ENCODE assay signal across 9 mouse cellular contexts in genomic region chr5:122088917-122089316, GRCm38 (mm10). TPM values are rescaled to one million over a fixed set of nuclear protein-coding genes. Genes with fewer than 3 reads are reported as not detected.
DNase-seq lines count a peak whose midpoint lies in the region; ATAC-seq and TF ChIP-seq lines count a peak whose summit lies in the region.
"Had no signal": no experiment of that assay in that cellular context is flagged by ENCODE, and none has a peak within 500 bp of the region (broad histone marks: within the 10 kb centered on the region; RNA-seq: fewer than 3 reads in every experiment).

No protein-coding gene starts in this region.

- no peaks in the 10 kb centered on the region for H3K36me3 ChIP-seq in ES-Bruce4 (ENCODE audit: control insufficient read depth, insufficient read depth, low read length, poor library complexity, severe bottlenecking)
- no peaks in the 10 kb centered on the region for H3K36me3 ChIP-seq in forebrain, embryonic 11.5 days (ENCODE audit: control insufficient read depth, insufficient read depth, low read length)
- H3K36me3 ChIP-seq: limb, embryonic 15.5 days had no signal

- 0 out of 2 replicates have a peak, but pooled peaks have one; percentile 30 for ATAC-seq in forebrain, embryonic 11.5 days (replicated peaks; ENCODE audit: low FRiP score)
- peak; percentile 78 for ATAC-seq in neutrophil, adult 5-6 weeks (ENCODE audit: extremely low read depth, insufficient number of reproducible peaks, low FRiP score, poor library complexity, severe bottlenecking)

- TF ChIP-seq POLR2A in ES-Bruce4 (IDR thresholded peaks at IDR 0.05; ENCODE audit: insufficient read depth, low read length) = no peak

- TF ChIP-seq EP300 in ES-Bruce4 (IDR thresholded peaks at IDR 0.05; ENCODE audit: insufficient read depth, low read depth, low read length) = no peak

- no peak overlapping the region for H3K4me2 ChIP-seq in forebrain, embryonic 11.5 days (ENCODE audit: low read depth, low read length, severe bottlenecking)
- H3K4me2 ChIP-seq: limb, embryonic 15.5 days had no signal

- 0 out of 2 replicates have a peak, but pooled peaks cover 6% of the 10 kb centered on the region for H3K9me3 ChIP-seq in ES-Bruce4 (replicated peaks; ENCODE audit: control insufficient read depth, insufficient read depth, low read length, poor library complexity, severe bottlenecking)
- H3K9me3 ChIP-seq in forebrain, embryonic 11.5 days (ENCODE audit: control insufficient read depth, low read length) = no peaks in the 10 kb centered on the region
- H3K9me3 ChIP-seq: limb, embryonic 15.5 days had no signal

- DNase-seq in c-Kit-positive CD71-negative TER-119-negative erythroid progenitor cells, embryonic 14.5 days (ENCODE audit: low read depth) = peak; percentile 72
- peak; percentile 93 for DNase-seq in forebrain, embryonic 11.5 days (ENCODE audit: low spot score)
- peak; percentile 86 to 93 for DNase-seq in heart, postnatal 14 days
- peak; percentile 92 for DNase-seq in kidney, postnatal 4 days
- peak; percentile 71 to 76 for DNase-seq in lung, adult 18-20 months
- DNase-seq in testis, postnatal 10 days (ENCODE audit: low spot score) = peak; percentile 93

- 8% methylated on average over 5 of the region's 5 CpGs for WGBS in forebrain, embryonic 11.5 days

- TF ChIP-seq CTCF in ES-Bruce4 (IDR thresholded peaks at IDR 0.05; ENCODE audit: low read depth, low read length) = peak; percentile 97

- no peak overlapping the region for H3K9ac ChIP-seq in ES-Bruce4 (ENCODE audit: low read depth, poor library complexity, severe bottlenecking)
- no peak overlapping the region for H3K9ac ChIP-seq in forebrain, embryonic 11.5 days (ENCODE audit: low read length)
- H3K9ac ChIP-seq: limb, embryonic 15.5 days had no signal

- H3K27ac ChIP-seq in ES-Bruce4 (ENCODE audit: insufficient read depth, low read length) = no peak overlapping the region
- no peak overlapping the region for H3K27ac ChIP-seq in forebrain, embryonic 11.5 days (ENCODE audit: low read depth, low read length)
- H3K27ac ChIP-seq: limb, embryonic 15.5 days had no signal

- intact Hi-C loops in heart, postnatal 14 days (cut with DNase I) = loop anchor here (2.0 to 5.0 kb wide), 4 partner anchors 38 to 216 kb away; partner anchors contain the start of gene Cux2

- H3K27me3 ChIP-seq in ES-Bruce4 (ENCODE audit: control insufficient read depth, insufficient read depth, low read length, poor library complexity, severe bottlenecking) = no peaks in the 10 kb centered on the region
- H3K27me3 ChIP-seq in forebrain, embryonic 11.5 days (ENCODE audit: control insufficient read depth, insufficient read depth, low read length) = no peaks in the 10 kb centered on the region
- H3K27me3 ChIP-seq: limb, embryonic 15.5 days had no signal

- H3K4me1 ChIP-seq in ES-Bruce4 (ENCODE audit: control insufficient read depth, insufficient read depth, low read length) = peaks cover 1% of the 10 kb centered on the region
- no peaks in the 10 kb centered on the region for H3K4me1 ChIP-seq in forebrain, embryonic 11.5 days (replicated peaks; ENCODE audit: control insufficient read depth, insufficient read depth, low read length)

- no peak overlapping the region for H3K4me3 ChIP-seq in ES-Bruce4 (ENCODE audit: low read depth, low read length)
- no peak overlapping the region for H3K4me3 ChIP-seq in forebrain, embryonic 11.5 days (ENCODE audit: low read depth, low read length)
- H3K4me3 ChIP-seq: limb, embryonic 15.5 days had no signal

RNA-seq across cellular contexts. Expression of gene Myl2, which starts 11.8 kb away (rescaled TPM):
- polyA plus RNA-seq in ES-Bruce4 (2011; ENCODE audit: insufficient read depth, insufficient read length, low read depth, missing spikeins) = not detected in 2 replicates
- polyA plus RNA-seq in forebrain, embryonic 11.5 days (2014; fragmentation: Nextera tagmentation; extraction: Ambion mirVana) = not detected in 2 replicates
- over 10,000 TPM; 16,479 to 17,190 TPM for total RNA-seq in heart, postnatal 14 days (2021)
- 5.2 and 6.3 TPM in 2 replicates for total RNA-seq in neutrophil, adult 5-6 weeks (2017)

RNA-seq across cellular contexts. Expression of gene Cux2, which starts 39.0 kb away (rescaled TPM):
- polyA plus RNA-seq in ES-Bruce4 (2011; ENCODE audit: insufficient read depth, insufficient read length, low read depth, missing spikeins) = 2.9 and 3.6 TPM in 2 replicates
- 11.3 and 13.2 TPM in 2 replicates for polyA plus RNA-seq in forebrain, embryonic 11.5 days (2014; fragmentation: Nextera tagmentation; extraction: Ambion mirVana)
- total RNA-seq in heart, postnatal 14 days (2021) = 10 to 100 TPM; 24.8 to 27.0 TPM
- under 0.01 TPM in 1 of 2 replicates, not detected in the other for total RNA-seq in neutrophil, adult 5-6 weeks (2017)

RNA-seq across cellular contexts. Expression of gene Ccdc63, which starts 51.7 kb away (rescaled TPM):
- polyA plus RNA-seq in ES-Bruce4 (2011; ENCODE audit: insufficient read depth, insufficient read length, low read depth, missing spikeins) = 2.4 and 3.0 TPM in 2 replicates
- not detected in 2 replicates for polyA plus RNA-seq in forebrain, embryonic 11.5 days (2014; fragmentation: Nextera tagmentation; extraction: Ambion mirVana)
- not detected for total RNA-seq in heart, postnatal 14 days (2021)
- total RNA-seq in neutrophil, adult 5-6 weeks (2017) = 1.1 and 2.0 TPM in 2 replicates

Comparison
In these comparisons a context has a peak if more than half of its experiments do, and no peak if none do; other contexts are left out.
1. RNA of gene Myl2, which starts 11.8 kb away (total RNA-seq): 16,479 to 17,190 TPM in heart, postnatal 14 days; 5.2 to 6.3 TPM in neutrophil, adult 5-6 weeks; every median in the first group is over 1,000 times any median in the second.
2. RNA of gene Cux2, which starts 39.0 kb away (total RNA-seq): 24.8 to 27.0 TPM in heart, postnatal 14 days; under 0.01 TPM in neutrophil, adult 5-6 weeks; every median in the first group is over 10 times any median in the second.
3. Peak in every context shown above with its lines, with median percentiles within 50 percentile points of each other: DNase-seq.